Mouse (Mus musculus) liver, embryonic 15.5 days (tissue): ENCODE data around the gene Zfp639. TPM values are rescaled to one million over a fixed set of nuclear protein-coding genes. Genes with fewer than 3 reads are reported as not detected.
A peak's percentile ranks its signal among the peaks of the same experiment; 100 is the strongest.

Source experiments
- ATAC-seq: fragments of 200-750 bp; cut with Nextera tagmentation; 2 replicates; pipeline ENCODE4 v1.8.0; 2017; ENCODE audit warnings: moderate number of reproducible peaks, mild to moderate bottlenecking, moderate library complexity; ENCODE audit not compliant: insufficient read depth
- H3K27ac ChIP-seq: fragments of 300-500 bp; sonication (generic); replicated peaks from 2 replicates; pipeline ENCODE4 v1.5.1; 2015; ENCODE audit warnings: mild to moderate bottlenecking, inconsistent platforms
- H3K27me3 ChIP-seq: fragments of 300-500 bp; sonication (generic); 2 replicates; pipeline ENCODE4 v1.6.1; 2015; ENCODE audit warnings: mild to moderate bottlenecking, inconsistent platforms
- H3K36me3 ChIP-seq: fragments of 300-500 bp; sonication (generic); replicated peaks from 2 replicates; pipeline ENCODE4 v1.6.1; 2015; ENCODE audit warnings: moderate library complexity, mild to moderate bottlenecking, inconsistent platforms
- H3K4me1 ChIP-seq: fragments of 300-500 bp; sonication (generic); replicated peaks from 2 replicates; pipeline ENCODE4 v1.6.1; 2015; ENCODE audit warnings: inconsistent platforms
- H3K4me2 ChIP-seq: fragments of 300-500 bp; sonication (generic); 2 replicates; pipeline ENCODE4 v1.6.1; 2015; ENCODE audit warnings: moderate library complexity, mild to moderate bottlenecking, inconsistent platforms
- H3K4me3 ChIP-seq: fragments of 300-500 bp; sonication (generic); replicated peaks from 2 replicates; pipeline ENCODE4 v1.5.1; 2015; ENCODE audit warnings: mild to moderate bottlenecking, inconsistent platforms
- H3K9ac ChIP-seq: fragments of 300-500 bp; sonication (generic); 2 replicates; pipeline ENCODE4 v1.6.1; 2015; ENCODE audit warnings: moderate library complexity, mild to moderate bottlenecking, inconsistent platforms
- H3K9me3 ChIP-seq: fragments of 300-500 bp; sonication (generic); replicated peaks from 2 replicates; pipeline ENCODE4 v1.6.1; 2016; ENCODE audit warnings: inconsistent platforms
- WGBS: fragments of 180-500 bp; shearing (Covaris S2); methylation state at CpG from one replicate; pipeline ENCODE4 v1.1.7; 2015; ENCODE audit warnings: mixed read lengths; ENCODE audit not compliant: insufficient replicate concordance; 5-methylcytosine and 5-hydroxymethylcytosine counted together
- polyA plus RNA-seq: library from polyadenylated mRNA; unstranded; fragments of >200 nt; fragmentation: Nextera tagmentation; extraction: Ambion mirVana; gene quantifications from 2 replicates; pipeline ENCODE4 v1.2.1, GENCODE M21; 2015

The Zfp639 gene
- polyA plus RNA-seq, result 14.7 and 15.1 TPM in 2 replicates

DNA sequence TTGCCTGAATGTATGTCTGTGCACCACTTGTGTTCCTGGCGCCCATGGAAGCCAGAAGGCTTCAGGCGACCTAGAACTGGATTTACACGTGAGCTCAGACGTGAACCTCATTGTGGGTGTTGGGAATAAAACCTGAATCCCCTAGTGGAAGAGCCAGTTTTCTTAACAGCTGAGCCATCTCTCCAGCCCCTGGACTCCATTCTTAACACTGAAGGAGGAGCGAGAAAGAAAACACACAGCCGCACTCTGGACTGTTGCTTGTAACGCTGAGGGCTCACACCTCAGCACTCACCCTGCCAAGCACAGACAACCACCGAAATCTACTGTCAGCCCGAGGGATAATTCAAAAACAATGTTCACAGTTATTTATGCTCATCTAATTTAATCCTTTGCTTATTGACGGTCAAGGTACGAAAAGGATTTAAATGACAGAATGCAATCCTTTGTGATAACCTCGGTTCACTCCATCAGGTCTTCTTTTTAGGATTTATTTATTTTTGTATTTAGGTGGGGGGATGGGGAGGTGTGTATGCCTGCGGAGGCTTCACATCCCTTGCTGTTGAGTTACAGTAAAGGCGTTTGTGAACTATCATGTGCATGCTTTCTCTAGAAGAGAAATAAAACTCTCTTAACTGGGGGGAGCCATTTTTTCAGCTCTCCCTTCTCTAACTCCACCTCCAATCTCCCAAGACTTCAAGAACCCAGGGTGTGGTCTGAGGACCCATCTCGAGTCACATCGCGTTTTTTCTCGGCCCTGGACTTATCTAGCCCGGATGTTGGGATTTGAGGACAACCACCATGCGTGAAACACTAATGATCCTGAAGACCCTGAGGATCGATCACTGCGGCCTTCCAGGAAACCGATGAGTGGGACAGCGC is at the start of gene Zfp639:
Zfp639 (plus strand) TSS at position 764 of the 879 bp plus-strand sequence.
- peak within 1 kb of the TSS; percentile 81 for H3K4me3 ChIP-seq
- peak within 1 kb of the TSS; percentile 92 for H3K27ac ChIP-seq
- ATAC-seq, result peak; percentile 44
- peak within 1 kb of the TSS; percentile 95 for H3K4me2 ChIP-seq
- peaks cover 6% of the 10 kb centered on the region for H3K36me3 ChIP-seq
- H3K4me1 ChIP-seq, result peaks cover 56% of the 10 kb centered on the region
- 13% methylated on average over 24 of the region's 24 CpGs for WGBS
- peak within 1 kb of the TSS; percentile 78 for H3K9ac ChIP-seq
- H3K9me3 ChIP-seq, result no peaks in the 10 kb centered on the region
- no peaks in the 10 kb centered on the region for H3K27me3 ChIP-seq

DNA sequence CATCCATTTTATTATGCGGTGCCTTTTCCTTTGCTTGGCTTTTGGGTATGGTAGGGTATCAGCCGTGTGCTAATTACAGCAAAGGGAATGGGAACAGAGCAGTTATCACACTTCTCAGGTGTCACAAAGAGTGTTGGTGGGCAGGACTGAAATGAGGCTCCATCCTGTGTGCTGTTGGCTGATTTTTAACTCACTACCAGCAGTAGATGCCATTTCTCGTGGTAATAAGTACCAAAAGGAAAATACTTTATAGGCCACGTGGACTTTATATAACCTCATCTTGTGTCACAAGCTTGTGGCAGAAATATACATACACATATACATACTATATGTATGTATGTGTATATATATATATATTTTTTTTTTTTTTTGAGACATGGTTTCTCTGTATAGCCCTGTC is 42.7 kb upstream of the Zfp639 start:
- no peak overlapping the region for H3K4me3 ChIP-seq
- H3K36me3 ChIP-seq, result peaks cover 15% of the 10 kb centered on the region
- ATAC-seq, result no peak
- no peaks in the 10 kb centered on the region for H3K9me3 ChIP-seq
- H3K27me3 ChIP-seq, result no peaks in the 10 kb centered on the region
- no peaks in the 10 kb centered on the region for H3K4me1 ChIP-seq
- no peak overlapping the region for H3K9ac ChIP-seq
- H3K27ac ChIP-seq, result no peak overlapping the region
- no peak overlapping the region for H3K4me2 ChIP-seq
- WGBS, result 73% methylated on average over 4 of the region's 4 CpGs

DNA sequence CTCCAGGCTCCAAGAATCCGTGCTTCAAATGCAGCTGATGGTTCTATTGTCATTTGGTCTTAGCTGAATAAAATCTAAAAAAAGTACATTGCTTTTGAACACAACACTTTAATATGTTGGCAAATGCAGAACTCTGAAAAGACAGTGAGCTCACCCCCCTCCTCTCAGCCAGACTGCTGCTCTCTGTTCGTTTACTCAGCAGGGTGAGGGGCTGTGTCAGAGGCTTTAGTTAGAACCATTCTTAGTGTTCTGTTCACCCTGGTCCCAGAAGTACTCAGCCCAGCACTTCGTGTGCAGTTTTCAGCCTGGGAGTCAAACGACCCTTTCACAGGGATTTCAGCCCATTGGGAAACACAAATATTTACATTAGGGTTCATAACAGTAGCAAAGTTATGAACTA is 41.6 kb upstream of the Zfp639 start:
- 61% methylated on average over 4 of the region's 4 CpGs for WGBS
- H3K4me2 ChIP-seq, result no peak overlapping the region
- ATAC-seq, result no peak
- H3K9me3 ChIP-seq, result no peaks in the 10 kb centered on the region
- peaks cover 6% of the 10 kb centered on the region for H3K36me3 ChIP-seq
- no peak overlapping the region for H3K9ac ChIP-seq
- no peak overlapping the region for H3K27ac ChIP-seq
- no peaks in the 10 kb centered on the region for H3K4me1 ChIP-seq
- no peak overlapping the region for H3K4me3 ChIP-seq
- H3K27me3 ChIP-seq, result no peaks in the 10 kb centered on the region

DNA sequence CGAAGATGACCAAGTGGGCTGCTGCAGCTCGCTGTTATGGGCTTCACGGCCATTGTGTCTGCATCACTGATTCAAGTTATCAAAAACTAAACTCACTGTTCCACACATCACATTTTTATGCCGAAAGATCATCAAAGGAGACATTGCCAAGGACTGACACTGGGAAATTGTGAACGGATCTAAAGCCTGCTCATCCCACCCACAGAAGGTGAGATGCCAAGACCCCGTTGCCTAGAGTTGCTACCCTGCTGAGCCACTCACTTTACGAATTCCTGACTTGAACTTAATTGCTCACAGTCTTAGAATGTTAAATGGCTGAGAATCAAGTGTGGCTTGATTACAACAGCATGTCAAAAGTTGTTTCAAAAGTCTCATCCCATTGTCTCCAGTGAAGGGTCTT is 39.6 kb upstream of the Zfp639 start:
- no peak overlapping the region for H3K4me2 ChIP-seq
- no peaks in the 10 kb centered on the region for H3K27me3 ChIP-seq
- no peak overlapping the region for H3K9ac ChIP-seq
- ATAC-seq, result no peak
- H3K9me3 ChIP-seq, result no peaks in the 10 kb centered on the region
- H3K4me3 ChIP-seq, result no peak overlapping the region
- H3K36me3 ChIP-seq, result no peaks in the 10 kb centered on the region; the same call in 1 of the 2 replicates
- H3K27ac ChIP-seq, result no peak overlapping the region
- no peaks in the 10 kb centered on the region for H3K4me1 ChIP-seq
- WGBS, result 72% methylated on average over 7 of the region's 7 CpGs

DNA sequence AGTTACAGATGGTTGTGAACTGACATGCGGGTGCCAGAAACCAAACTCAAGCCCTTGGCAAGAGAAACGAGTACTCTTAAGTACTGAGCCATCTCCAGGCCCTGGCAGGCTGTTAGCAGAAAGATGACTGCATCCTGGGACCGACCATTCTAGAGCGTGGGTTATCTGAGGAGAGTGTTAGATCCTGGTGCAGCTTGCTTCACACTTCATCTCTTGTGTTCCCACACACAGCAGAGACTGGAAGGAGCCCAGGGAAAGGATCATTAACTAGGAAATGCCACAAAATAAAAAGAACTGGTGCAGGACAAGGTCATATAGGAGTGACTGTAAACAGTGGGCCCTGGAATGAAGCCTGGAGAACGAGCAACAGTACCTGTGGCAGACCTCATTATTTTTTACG is 39.0 kb upstream of the Zfp639 start:
- ATAC-seq, result no peak
- Histone ChIP-seq H3K9ac (no peak overlapping the region), H3K27me3 (no peaks in the 10 kb centered on the region), H3K4me1 (no peaks in the 10 kb centered on the region), H3K9me3 (no peaks in the 10 kb centered on the region), H3K27ac (no peak overlapping the region), H3K36me3 (no peaks in the 10 kb centered on the region; the same call in 1 of the 2 replicates), H3K4me3 (no peak overlapping the region), H3K4me2 (no peak overlapping the region)
- WGBS, result 55% methylated on average over 6 of the region's 6 CpGs

DNA sequence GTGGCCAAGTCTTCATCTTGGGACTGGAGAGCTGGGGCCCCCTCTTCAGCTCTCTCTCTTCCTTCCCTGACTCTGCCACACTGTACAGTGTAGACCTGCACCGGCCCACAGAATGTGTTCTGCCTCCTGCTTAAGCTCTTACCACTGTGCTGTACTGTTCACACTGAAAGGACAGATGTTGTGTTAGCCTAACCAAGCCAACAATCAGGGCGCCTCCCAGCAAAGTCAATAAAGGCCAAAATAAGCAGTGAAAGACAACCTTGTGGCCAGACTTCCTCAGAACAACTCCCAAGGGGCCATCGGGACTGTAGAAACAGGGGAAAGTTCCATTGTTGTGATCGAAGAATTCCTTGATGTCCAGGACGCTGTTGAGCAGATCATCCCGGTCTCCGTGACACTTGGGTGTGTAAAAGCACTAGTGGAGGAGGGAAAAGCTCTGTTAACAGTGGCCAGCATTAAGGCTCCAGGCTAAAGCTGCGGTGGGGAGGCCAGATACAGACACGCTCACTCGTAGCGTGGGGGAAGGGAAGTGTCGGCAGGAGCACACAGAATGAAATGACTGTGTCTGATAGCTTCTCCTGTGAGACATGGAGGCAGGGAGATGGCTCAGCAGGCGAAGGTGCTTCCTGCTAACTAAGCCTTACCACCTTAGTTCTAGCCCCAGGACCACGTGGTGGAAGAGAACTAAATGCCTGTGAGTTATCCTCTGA is 37.7 kb upstream of the Zfp639 start:
- no peak overlapping the region for H3K4me3 ChIP-seq
- ATAC-seq, result no peak
- H3K9me3 ChIP-seq, result no peaks in the 10 kb centered on the region
- no peaks in the 10 kb centered on the region for H3K27me3 ChIP-seq
- H3K4me1 ChIP-seq, result no peaks in the 10 kb centered on the region
- WGBS, result 57% methylated on average over 14 of the region's 14 CpGs
- no peak overlapping the region for H3K27ac ChIP-seq
- no peak overlapping the region for H3K9ac ChIP-seq
- no peaks in the 10 kb centered on the region for H3K36me3 ChIP-seq
- H3K4me2 ChIP-seq, result no peak overlapping the region

DNA sequence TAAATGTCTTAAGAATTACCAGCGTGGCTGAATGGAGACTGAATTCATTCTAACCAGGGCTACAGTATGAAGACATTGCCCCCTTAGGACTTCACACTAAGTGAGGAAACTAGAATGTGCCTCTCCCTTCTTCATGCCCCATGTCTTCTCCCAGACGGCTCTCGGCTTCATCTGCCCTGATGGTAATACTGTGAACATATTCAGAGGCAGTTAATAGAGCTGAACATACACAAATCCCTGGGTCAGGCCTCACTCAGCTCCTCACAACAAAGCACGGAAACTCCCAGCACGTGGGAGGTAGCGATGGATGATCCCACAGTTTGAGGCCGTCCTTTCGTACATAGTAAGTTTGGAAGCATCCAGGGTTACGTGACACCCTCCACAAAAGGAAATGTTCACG is 36.9 kb upstream of the Zfp639 start:
- WGBS, result 67% methylated on average over 10 of the region's 10 CpGs
- Histone ChIP-seq H3K27me3 (no peaks in the 10 kb centered on the region), H3K9me3 (no peaks in the 10 kb centered on the region), H3K4me3 (no peak overlapping the region), H3K9ac (no peak overlapping the region), H3K27ac (no peak overlapping the region), H3K4me2 (no peak overlapping the region), H3K36me3 (no peaks in the 10 kb centered on the region), H3K4me1 (no peaks in the 10 kb centered on the region)
- ATAC-seq, result no peak

DNA sequence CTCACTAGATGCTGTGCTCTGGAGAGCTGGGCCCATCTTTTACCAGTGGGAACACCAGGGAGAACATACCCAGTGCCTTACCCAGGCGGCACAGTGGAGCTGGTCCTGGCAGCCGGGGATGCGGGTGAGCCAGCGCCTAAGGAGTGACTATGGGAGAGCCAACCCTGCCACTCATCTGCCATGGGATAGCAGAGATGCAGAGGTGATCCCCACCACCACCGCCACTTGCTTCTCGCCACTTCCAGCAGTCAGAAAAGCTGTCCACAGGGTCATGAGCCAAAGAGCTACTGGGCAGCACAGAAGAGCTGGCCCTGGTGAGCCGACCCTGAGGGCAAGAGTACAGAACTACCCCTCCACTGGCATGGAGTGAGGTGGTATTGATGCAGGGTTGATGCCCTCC is 30.1 kb upstream of the Zfp639 start:
- Histone ChIP-seq H3K36me3 (no peaks in the 10 kb centered on the region), H3K9me3 (no peaks in the 10 kb centered on the region), H3K4me1 (no peaks in the 10 kb centered on the region), H3K27ac (no peak overlapping the region), H3K27me3 (no peaks in the 10 kb centered on the region), H3K4me3 (no peak overlapping the region), H3K4me2 (no peak overlapping the region), H3K9ac (no peak overlapping the region)
- no peak for ATAC-seq
- 61% methylated on average over 7 of the region's 7 CpGs for WGBS

DNA sequence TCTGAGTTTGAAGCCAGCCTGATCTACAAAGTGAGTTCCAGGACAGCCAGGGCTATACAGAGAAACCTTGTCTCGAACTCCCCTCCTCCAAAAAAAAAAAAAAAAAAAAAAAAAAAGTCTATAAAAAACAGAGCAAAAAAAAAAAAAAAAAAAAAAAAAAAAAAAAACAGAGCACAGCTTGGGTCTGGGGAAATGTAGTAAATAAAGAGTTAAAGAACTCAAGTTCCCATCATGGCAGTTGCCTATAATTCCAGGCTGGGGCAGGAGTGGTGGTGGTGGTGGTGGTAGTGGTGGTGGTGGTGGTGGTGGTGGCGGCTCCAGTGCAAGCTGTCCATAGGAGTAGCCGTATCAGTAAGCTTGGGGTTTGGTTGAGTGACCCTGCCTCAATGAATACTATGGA is 27.0 kb upstream of the Zfp639 start:
- Histone ChIP-seq H3K4me1 (no peaks in the 10 kb centered on the region), H3K36me3 (no peaks in the 10 kb centered on the region), H3K27ac (no peak overlapping the region), H3K9me3 (no peaks in the 10 kb centered on the region), H3K27me3 (no peaks in the 10 kb centered on the region), H3K4me3 (no peak overlapping the region), H3K4me2 (no peak overlapping the region), H3K9ac (no peak overlapping the region)
- WGBS, result 56% methylated on average over 3 of the region's 3 CpGs
- no peak for ATAC-seq

DNA sequence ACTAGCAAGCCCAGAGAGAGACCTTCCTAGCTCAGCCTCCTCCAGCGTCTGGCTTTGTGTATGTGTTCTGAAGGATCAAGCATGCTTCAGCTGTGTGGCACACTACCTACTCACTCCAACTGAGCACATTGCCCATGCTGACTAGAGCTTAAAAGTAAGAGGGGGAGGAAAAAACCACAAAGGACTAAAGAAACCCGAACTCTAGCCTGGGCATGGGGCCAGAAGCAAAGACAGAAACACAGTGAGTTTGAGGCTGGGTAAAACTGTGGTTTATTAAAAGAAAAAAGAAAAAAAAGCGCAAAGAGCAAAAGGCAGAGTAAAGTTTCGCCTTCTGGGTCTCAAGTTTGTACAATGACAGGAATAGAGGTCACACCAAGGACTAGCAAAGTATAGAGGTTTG is 23.5 kb upstream of the Zfp639 start:
- no peaks in the 10 kb centered on the region for H3K4me1 ChIP-seq
- no peak overlapping the region for H3K27ac ChIP-seq
- no peak overlapping the region for H3K4me3 ChIP-seq
- no peaks in the 10 kb centered on the region for H3K36me3 ChIP-seq
- H3K27me3 ChIP-seq, result no peaks in the 10 kb centered on the region
- 49% methylated on average over 4 of the region's 4 CpGs for WGBS
- no peak overlapping the region for H3K9ac ChIP-seq
- no peak overlapping the region for H3K4me2 ChIP-seq
- no peak for ATAC-seq
- H3K9me3 ChIP-seq, result no peaks in the 10 kb centered on the region

DNA sequence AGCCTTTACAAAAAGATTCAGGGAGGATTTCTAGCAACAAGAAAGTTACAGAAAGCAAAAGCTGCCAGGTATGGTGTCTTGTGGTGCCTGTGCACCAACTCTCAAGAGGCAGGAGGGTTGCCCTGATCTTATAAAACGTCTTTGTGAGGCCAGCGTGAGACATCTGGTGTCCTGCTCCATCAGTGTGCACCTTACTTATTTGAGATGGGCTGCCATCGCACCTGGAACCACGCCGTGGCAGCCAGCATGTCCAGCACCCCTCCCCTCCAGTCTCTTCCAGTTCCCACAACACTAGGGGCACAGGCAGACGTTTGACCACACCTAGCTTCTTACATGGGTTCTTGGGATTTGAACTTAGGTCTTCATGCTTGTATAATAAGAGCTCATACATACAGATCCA is 21.9 kb upstream of the Zfp639 start:
- Histone ChIP-seq H3K36me3 (no peaks in the 10 kb centered on the region), H3K27ac (no peak overlapping the region), H3K27me3 (no peaks in the 10 kb centered on the region), H3K9ac (no peak overlapping the region), H3K4me2 (no peak overlapping the region), H3K9me3 (no peaks in the 10 kb centered on the region), H3K4me1 (no peaks in the 10 kb centered on the region), H3K4me3 (no peak overlapping the region)
- no peak for ATAC-seq
- 62% methylated on average over 6 of the region's 6 CpGs for WGBS
